Mouse (Mus musculus) frontal cortex, postnatal 36 days (tissue): ENCODE measurements around the gene Vmn2r17.
A peak's percentile ranks its signal among the peaks of the same experiment; 100 is the strongest.

ENCODE experiments used
- DNase-seq, 2 experiments: peaks; one replicate each; pipeline ENCODE4 v3.0.0; 2022; ENCODE audit warnings: low spot score in 2 of 2

The Vmn2r17 gene

GRCm38 (mm10) chr5:109419388-109419787, at the start of gene Vmn2r17:
TSS of gene Vmn2r17 (plus strand) at chr5:109419688.
- no peak for DNase-seq

- DNase-seq = peak; percentile 1 to 2
Observed at GRCm38 (mm10) chr5:109466576-109467506, 47.4 kb downstream of the Vmn2r17 start.

- DNase-seq = peak; percentile 0 to 14
Observed at GRCm38 (mm10) chr5:109506729-109507128, 87.2 kb downstream of the Vmn2r17 start.
